Mouse (Mus musculus) MEL (cell line): ENCODE results near the gene D130043K22Rik. TPM values are rescaled to one million over a fixed set of nuclear protein-coding genes. Genes with fewer than 3 reads are reported as not detected.

Experiments used
- DNase-seq: peaks from one replicate; pipeline ENCODE4 v3.0.0; 2011; ENCODE audit warnings: low read depth, low spot score
- H3K27ac ChIP-seq: 2 replicates; pipeline ENCODE4 v1.5.1; 2012; ENCODE audit warnings: low read depth, mild to moderate bottlenecking, control low read depth, low read length, moderate library complexity; ENCODE audit not compliant: control insufficient read depth
- H3K27me3 ChIP-seq, 2 experiments: fragments of 150-350 bp in 1 of 2; sonication (generic) in 1 of 2; 2 replicates each; pipeline ENCODE4 v1.6.1; 2012; ENCODE audit warnings: low read length in 2 of 2, mild to moderate bottlenecking in 2 of 2, improper control_type of control experiment in 1 of 2, moderate library complexity in 1 of 2; ENCODE audit not compliant: insufficient read depth in 2 of 2, control insufficient read depth in 1 of 2
- H3K36me3 ChIP-seq, 2 experiments: 2 replicates each; pipeline ENCODE4 v1.6.1; 2012 to 2014; ENCODE audit warnings: low read length in 2 of 2, improper control_type of control experiment in 1 of 2, inconsistent platforms in 1 of 2, mild to moderate bottlenecking in 1 of 2; ENCODE audit not compliant: insufficient read depth in 2 of 2, control insufficient read depth in 1 of 2
- H3K4me1 ChIP-seq, 2 experiments: fragments of 150-350 bp in 1 of 2; sonication (generic) in 1 of 2; 2 replicates each; pipeline ENCODE4 v1.6.1; 2012; ENCODE audit warnings: low read length in 2 of 2, improper control_type of control experiment in 1 of 2, mild to moderate bottlenecking in 1 of 2; ENCODE audit not compliant: insufficient read depth in 2 of 2, control insufficient read depth in 1 of 2
- H3K4me3 ChIP-seq, 2 experiments: fragments of 150-350 bp in 1 of 2; sonication (generic) in 1 of 2; 2 replicates each; pipeline ENCODE4 v1.5.1; 2012; ENCODE audit warnings: low read depth in 2 of 2, low read length in 2 of 2, mild to moderate bottlenecking in 2 of 2, moderate library complexity in 2 of 2, control low read depth in 1 of 2, improper control_type of control experiment in 1 of 2; ENCODE audit not compliant: control insufficient read depth in 1 of 2, insufficient read depth in 1 of 2
- H3K79me2 ChIP-seq: 2 replicates; pipeline ENCODE4 v1.6.1; 2012; ENCODE audit warnings: mild to moderate bottlenecking, low read length, moderate library complexity; ENCODE audit not compliant: control insufficient read depth, poor library complexity, insufficient read depth
- H3K9ac ChIP-seq: 2 replicates; pipeline ENCODE4 v1.6.1; 2012; ENCODE audit warnings: low read depth, mild to moderate bottlenecking, control low read depth, low read length, moderate library complexity; ENCODE audit not compliant: control insufficient read depth, poor library complexity, severe bottlenecking
- H3K9me3 ChIP-seq: fragments of 150-350 bp; sonication (generic); replicated peaks from 2 replicates; pipeline ENCODE4 v1.6.1; 2012; ENCODE audit warnings: mild to moderate bottlenecking, low read length, improper control_type of control experiment, moderate library complexity; ENCODE audit not compliant: insufficient read depth
- BHLHE40 ChIP-seq: IDR thresholded peaks from 2 replicates; pipeline ENCODE4 v1.6.1; 2012; ENCODE audit warnings: low read depth, mild to moderate bottlenecking, inconsistent platforms, low read length, improper control_type of control experiment, borderline replicate concordance
- CHD1 ChIP-seq: IDR thresholded peaks from 2 replicates; pipeline ENCODE4 v1.6.1; 2012; ENCODE audit warnings: low read depth, mild to moderate bottlenecking, inconsistent platforms, low read length, improper control_type of control experiment
- E2F4 ChIP-seq: IDR thresholded peaks from 2 replicates; pipeline ENCODE4 v1.6.1; 2011; ENCODE audit warnings: low read depth, low read length, improper control_type of control experiment, borderline replicate concordance
- EP300 ChIP-seq, 2 experiments: IDR thresholded peaks; 2 replicates each; pipeline ENCODE4 v1.6.1; 2011; ENCODE audit warnings: improper control_type of control experiment in 2 of 2, low read length in 2 of 2, low read depth in 1 of 2, mild to moderate bottlenecking in 1 of 2
- ETS1 ChIP-seq: IDR thresholded peaks from 2 replicates; pipeline ENCODE4 v1.6.1; 2012; ENCODE audit warnings: low read depth, mild to moderate bottlenecking, inconsistent platforms, low read length, improper control_type of control experiment, moderate library complexity
- GABPA ChIP-seq: IDR thresholded peaks from 2 replicates; pipeline ENCODE4 v1.6.1; 2012; ENCODE audit warnings: low read depth, mild to moderate bottlenecking, inconsistent platforms, low read length, improper control_type of control experiment, moderate library complexity
- GATA1 ChIP-seq: IDR thresholded peaks from 2 replicates; pipeline ENCODE4 v1.6.1; 2011; ENCODE audit warnings: low read depth, low read length, improper control_type of control experiment
- KAT2A ChIP-seq: conservative IDR thresholded peaks from 2 replicates; pipeline ENCODE4 v1.6.1; 2012; ENCODE audit warnings: low read depth, low read length, improper control_type of control experiment, inconsistent platforms
- MAZ ChIP-seq: IDR thresholded peaks from 2 replicates; pipeline ENCODE4 v1.6.1; 2012; ENCODE audit warnings: low read depth, mild to moderate bottlenecking, inconsistent platforms, low read length, improper control_type of control experiment
- NRF1 ChIP-seq: IDR thresholded peaks from 2 replicates; pipeline ENCODE4 v1.6.1; 2014; ENCODE audit warnings: low read depth, mild to moderate bottlenecking, inconsistent platforms, low read length, improper control_type of control experiment, moderate library complexity; ENCODE audit not compliant: poor library complexity, insufficient read depth, severe bottlenecking
- RAD21 ChIP-seq: IDR thresholded peaks from 2 replicates; pipeline ENCODE4 v1.6.1; 2011; ENCODE audit warnings: mild to moderate bottlenecking, low read depth, low read length, improper control_type of control experiment
- RCOR1 ChIP-seq: IDR thresholded peaks from 2 replicates; pipeline ENCODE4 v1.6.1; 2012; ENCODE audit warnings: low read depth, mild to moderate bottlenecking, inconsistent platforms, low read length, improper control_type of control experiment
- TAL1 ChIP-seq: IDR thresholded peaks from 2 replicates; pipeline ENCODE4 v1.6.1; 2012; ENCODE audit warnings: mild to moderate bottlenecking, inconsistent platforms, low read length, moderate library complexity, mixed read lengths
- TCF12 ChIP-seq: IDR thresholded peaks from 2 replicates; pipeline ENCODE4 v1.6.1; 2014; ENCODE audit warnings: low read depth, mild to moderate bottlenecking, inconsistent platforms, low read length, improper control_type of control experiment, moderate library complexity
- USF1 ChIP-seq: IDR thresholded peaks from 2 replicates; pipeline ENCODE4 v1.6.1; 2014; ENCODE audit warnings: low read depth, mild to moderate bottlenecking, inconsistent platforms, low read length, improper control_type of control experiment, moderate library complexity
- ZMIZ1 ChIP-seq: IDR thresholded peaks from 2 replicates; pipeline ENCODE4 v1.6.1; 2012; ENCODE audit warnings: low read depth, mild to moderate bottlenecking, inconsistent platforms, low read length, improper control_type of control experiment, moderate library complexity
- polyA plus RNA-seq, 2 experiments: library from polyadenylated mRNA; stranded (reverse) in 1 of 2; unstranded in 1 of 2; fragments of >175 nt in 1 of 2; fragments of >200 nt in 1 of 2; gene quantifications; 2 replicates each; pipeline versions ENCODE4 v1.2.1 to v1.2.4; 2012; ENCODE audit warnings: low replicate concordance in 2 of 2, low read depth in 1 of 2; ENCODE audit not compliant: insufficient read length in 2 of 2, insufficient read depth in 1 of 2, missing spikeins in 1 of 2
- total RNA-seq: library from RNA; depleted of rRNA; stranded (reverse); fragments of 300-350 nt; gene quantifications from 2 replicates; pipeline ENCODE4 v1.2.3, GENCODE M21; 2012

The D130043K22Rik gene
- total and polyA plus RNA-seq, 3 experiments = not detected

DNA sequence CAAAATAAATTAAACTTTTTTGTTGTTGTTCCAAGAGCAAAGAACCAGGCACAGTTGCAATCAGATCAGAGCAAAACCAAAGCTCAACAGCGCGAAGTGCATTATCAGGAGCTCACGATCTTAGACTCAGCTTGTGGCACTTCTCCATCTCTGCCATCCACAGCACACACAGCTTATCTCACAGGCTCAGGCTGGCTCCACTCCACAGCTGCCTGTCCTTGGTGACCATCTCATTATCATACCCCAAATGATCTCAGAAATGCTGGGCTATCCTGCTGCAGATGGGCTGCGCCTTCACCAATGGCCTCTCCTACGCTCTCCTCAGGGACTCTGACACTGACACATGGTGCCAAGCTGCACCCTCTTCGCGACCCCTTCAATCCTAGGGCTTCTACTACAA is 88.3 kb downstream of the D130043K22Rik start:
- H3K79me2 ChIP-seq = no peaks in the 10 kb centered on the region
- H3K9me3 ChIP-seq = no peaks in the 10 kb centered on the region
- H3K27ac ChIP-seq = no peak overlapping the region
- H3K36me3 ChIP-seq = no peaks in the 10 kb centered on the region
- no peaks in the 10 kb centered on the region; a peak in 1 of 4 replicates for H3K4me1 ChIP-seq
- peaks cover 0 to 1% of the 10 kb centered on the region in 2 experiments; a peak in 2 of 4 replicates for H3K27me3 ChIP-seq
- peak; percentile 51 for DNase-seq
- H3K9ac ChIP-seq = no peak overlapping the region
- TF ChIP-seq ETS1 = peak; percentile 67
- TF ChIP-seq EP300 (IDR thresholded peaks at IDR 0.05; ENCODE audit: low read depth in 1 of 2, low read length in 2 of 2) = peak; percentile 54 to 66; a peak in 3 of 4 replicates
- peak; percentile 82 for TF ChIP-seq RCOR1
- TF ChIP-seq KAT2A = no peak
- TF ChIP-seq GATA1 = peak; percentile 81
- TF ChIP-seq BHLHE40 = 0 out of 2 replicates have a peak, but pooled peaks have one; percentile 15
- TF ChIP-seq ZMIZ1 = no peak
- TF ChIP-seq E2F4 = no peak
- peak; percentile 67 for TF ChIP-seq TAL1
- peak; percentile 87 for TF ChIP-seq TCF12
- no peak overlapping the region for H3K4me3 ChIP-seq

DNA sequence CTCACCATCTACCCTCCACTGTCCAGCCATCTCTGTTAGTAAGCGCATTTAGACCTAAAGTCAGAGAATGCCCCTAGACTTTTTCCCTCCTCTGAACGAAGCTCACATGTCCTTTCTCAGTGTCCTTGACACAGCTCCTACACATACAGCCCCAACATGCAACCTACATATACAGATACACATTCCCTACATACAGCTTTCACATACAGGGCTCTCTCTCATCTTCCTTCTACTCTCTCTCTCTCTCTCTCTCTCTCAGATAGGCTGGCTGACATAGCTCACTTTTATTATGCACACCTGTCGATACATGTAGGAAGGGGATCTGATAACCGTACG is 91.8 kb downstream of the D130043K22Rik start:
- Histone ChIP-seq H3K27ac (no peak overlapping the region), H3K9ac (no peak overlapping the region), H3K4me3 (peak overlapping the region; percentile 47 to 80; a peak in 3 of 4 replicates), H3K4me1 (no peaks in the 10 kb centered on the region; a peak in 1 of 4 replicates), H3K27me3 (peaks cover 0 to 3% of the 10 kb centered on the region in 2 experiments; a peak in 1 of 4 replicates), H3K79me2 (no peaks in the 10 kb centered on the region), H3K9me3 (no peaks in the 10 kb centered on the region), H3K36me3 (peaks cover 0 to 3% of the 10 kb centered on the region in 2 experiments; a peak in 1 of 4 replicates)
- TF ChIP-seq NRF1 (no peak), GABPA (no peak), USF1 (no peak), CHD1 (no peak), E2F4 (no peak), MAZ (no peak), RAD21 (no peak), EP300 (IDR thresholded peaks at IDR 0.05; ENCODE audit: low read depth in 1 of 2, low read length in 2 of 2) (no peak)
- no peak for DNase-seq
